Mouse (Mus musculus): ENCODE measurements around the gene Wdr89. TPM values are rescaled to one million over a fixed set of nuclear protein-coding genes. Genes with fewer than 3 reads are reported as not detected.
A peak's percentile ranks its signal among the peaks of the same experiment; 100 is the strongest.

The Wdr89 gene
- polyA plus RNA-seq, 1 experiment from 2014 or later: 9.6 TPM

DNA sequence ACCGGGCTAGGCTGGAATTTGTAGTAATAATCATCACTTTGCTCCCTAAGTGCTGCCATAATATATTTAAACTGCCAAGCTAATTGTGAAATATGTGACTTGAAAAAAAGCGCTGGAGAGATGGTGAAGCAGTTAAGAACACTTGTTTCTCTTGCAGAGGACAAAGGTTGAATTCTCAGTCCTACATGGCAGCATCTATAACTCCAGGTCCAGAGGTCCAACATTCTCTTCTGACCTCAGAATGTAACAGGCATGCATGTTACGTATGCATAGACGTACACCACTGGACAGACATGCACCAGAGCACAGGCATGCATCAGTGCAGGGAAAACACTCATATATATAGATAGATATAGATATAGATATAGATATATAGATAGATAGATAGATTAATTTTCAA is 9.1 kb upstream of the Wdr89 start:
- H3K9ac ChIP-seq (ENCODE audit: low read depth, low read length): no peak overlapping the region
- WGBS (ENCODE audit: insufficient replicate concordance): 89% methylated on average over 4 of the region's 4 CpGs
- no peak overlapping the region for H3K4me3 ChIP-seq (ENCODE audit: low read depth, low read length)
- no peaks in the 10 kb centered on the region for H3K4me1 ChIP-seq (ENCODE audit: control insufficient read depth, insufficient read depth, low read length)
- H3K4me2 ChIP-seq: no peak overlapping the region
- H3K9me3 ChIP-seq (replicated peaks; ENCODE audit: control insufficient read depth, low read length): no peaks in the 10 kb centered on the region
- H3K36me3 ChIP-seq (ENCODE audit: control insufficient read depth, insufficient read depth, low read length): no peaks in the 10 kb centered on the region
- no peaks in the 10 kb centered on the region for H3K27me3 ChIP-seq (ENCODE audit: control insufficient read depth, insufficient read depth, low read length)
- no peak for ATAC-seq (replicated peaks; ENCODE audit: insufficient number of reproducible peaks, low FRiP score, low TSS enrichment)
- H3K27ac ChIP-seq (ENCODE audit: low read depth, low read length): no peak overlapping the region

DNA sequence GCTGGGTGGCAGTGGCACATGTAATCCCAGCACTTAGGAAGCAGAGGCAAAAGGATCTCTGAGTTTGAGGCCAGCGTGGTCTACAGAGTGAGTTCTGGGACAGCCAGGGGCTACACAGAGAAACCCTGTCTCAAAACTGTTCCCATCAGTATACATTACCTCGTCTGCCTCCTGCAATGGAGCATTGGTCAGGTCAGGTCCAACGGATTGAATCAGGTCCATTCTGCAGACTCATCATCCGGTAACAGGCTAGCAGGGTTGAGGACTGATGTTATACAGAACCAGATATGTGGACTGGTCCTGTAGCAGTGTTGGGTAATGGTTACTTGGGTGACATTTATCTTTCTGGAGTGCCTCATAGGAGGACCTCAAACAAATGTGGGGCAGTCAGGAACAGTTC is 3.3 kb upstream of the Wdr89 start:
- H3K9ac ChIP-seq (ENCODE audit: low read depth, low read length): no peak overlapping the region
- no peak overlapping the region for H3K4me3 ChIP-seq (ENCODE audit: low read depth, low read length)
- WGBS (ENCODE audit: insufficient replicate concordance): 89% methylated on average over 4 of the region's 4 CpGs
- H3K36me3 ChIP-seq (ENCODE audit: control insufficient read depth, insufficient read depth, low read length): no peaks in the 10 kb centered on the region
- no peaks in the 10 kb centered on the region for H3K27me3 ChIP-seq (ENCODE audit: control insufficient read depth, insufficient read depth, low read length)
- H3K9me3 ChIP-seq (replicated peaks; ENCODE audit: control insufficient read depth, low read length): no peaks in the 10 kb centered on the region
- H3K4me1 ChIP-seq (ENCODE audit: control insufficient read depth, insufficient read depth, low read length): peaks cover 9% of the 10 kb centered on the region
- no peak for ATAC-seq (replicated peaks; ENCODE audit: insufficient number of reproducible peaks, low FRiP score, low TSS enrichment)
- no peak overlapping the region for H3K27ac ChIP-seq (ENCODE audit: low read depth, low read length)
- H3K4me2 ChIP-seq: no peak overlapping the region

DNA sequence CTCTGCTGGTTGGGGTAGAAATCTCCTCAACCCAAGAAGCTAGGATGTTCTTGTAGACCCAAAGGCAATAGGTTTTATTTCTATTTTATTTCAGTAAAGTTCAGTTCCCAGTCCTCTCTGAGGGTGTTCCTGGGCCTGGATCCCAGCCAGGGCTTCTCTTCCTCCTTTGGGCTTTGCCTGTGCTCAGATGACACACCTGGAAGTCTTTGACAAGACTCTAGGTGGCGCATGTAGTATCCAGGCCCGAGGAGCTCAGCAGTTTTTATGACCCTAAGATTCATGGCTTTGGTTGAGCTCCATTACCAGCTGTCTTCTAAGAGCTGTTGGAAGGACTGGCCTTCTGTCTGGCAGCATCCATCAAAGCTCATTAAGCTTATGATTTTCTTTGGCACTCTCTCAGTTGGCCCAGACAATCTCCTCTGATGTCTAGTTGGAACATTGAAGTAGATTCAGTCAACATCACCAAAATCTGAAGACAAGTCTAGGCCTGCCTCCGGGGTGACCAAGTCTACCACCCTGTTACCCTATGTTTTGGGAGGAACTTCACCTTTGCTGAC is 2.5 kb upstream of the Wdr89 start:
- 86% methylated on average over 3 of the region's 3 CpGs for WGBS (ENCODE audit: insufficient replicate concordance)
- H3K36me3 ChIP-seq (ENCODE audit: control insufficient read depth, insufficient read depth, low read length): no peaks in the 10 kb centered on the region
- no peak for ATAC-seq (replicated peaks; ENCODE audit: insufficient number of reproducible peaks, low FRiP score, low TSS enrichment)

DNA sequence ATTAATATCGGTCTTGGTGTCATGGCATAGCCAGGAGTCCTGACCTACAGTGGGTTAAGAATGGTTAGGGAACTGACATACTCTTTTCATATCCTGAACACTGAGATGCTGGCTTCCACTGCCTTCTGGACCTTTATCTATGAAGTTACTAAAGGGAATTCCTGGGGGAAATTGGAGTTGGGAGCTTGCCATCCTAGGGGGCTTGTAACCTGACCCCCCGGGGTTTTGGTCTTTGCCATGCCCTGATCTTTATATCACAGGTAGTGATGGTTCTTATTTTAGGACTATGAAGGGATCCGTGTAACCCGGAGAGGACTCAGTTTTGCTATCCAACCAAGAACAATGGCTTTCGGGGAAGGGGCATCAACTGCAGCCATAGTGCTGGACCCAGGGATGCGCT is 1.3 kb upstream of the Wdr89 start:
- Histone ChIP-seq H3K9ac (ENCODE audit: low read depth, low read length) (peak overlapping the region; percentile 79), H3K9me3 (replicated peaks; ENCODE audit: control insufficient read depth, low read length) (no peaks in the 10 kb centered on the region), H3K27ac (ENCODE audit: low read depth, low read length) (no peak overlapping the region), H3K27me3 (ENCODE audit: control insufficient read depth, insufficient read depth, low read length) (no peaks in the 10 kb centered on the region), H3K4me1 (ENCODE audit: control insufficient read depth, insufficient read depth, low read length) (peaks cover 9% of the 10 kb centered on the region), H3K36me3 (ENCODE audit: control insufficient read depth, insufficient read depth, low read length) (no peaks in the 10 kb centered on the region), H3K4me2 (peak overlapping the region; percentile 88), H3K4me3 (ENCODE audit: low read depth, low read length) (peak overlapping the region; percentile 76)
- no peak for ATAC-seq (replicated peaks; ENCODE audit: insufficient number of reproducible peaks, low FRiP score, low TSS enrichment)
- WGBS (ENCODE audit: insufficient replicate concordance): 85% methylated on average over 6 of the region's 6 CpGs

More for the DNA sequence above, 2.5 kb upstream of the Wdr89 start:
- no peak overlapping the region for H3K27ac ChIP-seq (ENCODE audit: low read depth, low read length)
- H3K9me3 ChIP-seq (replicated peaks; ENCODE audit: control insufficient read depth, low read length): no peaks in the 10 kb centered on the region
- peaks cover 9% of the 10 kb centered on the region for H3K4me1 ChIP-seq (ENCODE audit: control insufficient read depth, insufficient read depth, low read length)
- H3K4me2 ChIP-seq: no peak overlapping the region
- H3K9ac ChIP-seq (ENCODE audit: low read depth, low read length): no peak overlapping the region
- H3K27me3 ChIP-seq (ENCODE audit: control insufficient read depth, insufficient read depth, low read length): no peaks in the 10 kb centered on the region
- no peak overlapping the region for H3K4me3 ChIP-seq (ENCODE audit: low read depth, low read length)

DNA sequence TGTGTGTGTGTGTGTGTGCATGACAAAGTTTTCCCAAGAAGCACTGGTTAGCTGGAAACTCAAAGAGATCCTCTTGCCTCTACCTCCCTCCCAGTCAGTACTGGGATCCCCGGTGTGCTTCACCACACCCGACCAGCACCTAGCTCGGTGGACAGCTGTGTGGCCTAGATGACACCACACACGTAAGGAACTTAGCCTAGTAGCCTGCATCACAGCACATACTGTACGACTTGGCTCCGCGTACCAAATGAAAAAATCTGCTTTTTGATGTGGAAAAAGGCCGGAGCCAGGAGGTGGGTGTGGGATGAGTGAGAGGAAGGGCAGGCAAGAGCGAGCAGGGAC is 450 bp downstream of the Wdr89 start:
- Histone ChIP-seq H3K9me3 (replicated peaks; ENCODE audit: control insufficient read depth, low read length) (no peaks in the 10 kb centered on the region), H3K36me3 (ENCODE audit: control insufficient read depth, insufficient read depth, low read length) (no peaks in the 10 kb centered on the region), H3K4me1 (ENCODE audit: control insufficient read depth, insufficient read depth, low read length) (peaks cover 9% of the 10 kb centered on the region), H3K4me2 (peak overlapping the region; percentile 84), H3K9ac (ENCODE audit: low read depth, low read length) (peak overlapping the region; percentile 87), H3K27me3 (ENCODE audit: control insufficient read depth, insufficient read depth, low read length) (no peaks in the 10 kb centered on the region), H3K4me3 (ENCODE audit: low read depth, low read length) (peak overlapping the region; percentile 76), H3K27ac (ENCODE audit: low read depth, low read length) (peak overlapping the region; percentile 89)
- 3% methylated on average over 9 of the region's 9 CpGs for WGBS (ENCODE audit: insufficient replicate concordance)
- ATAC-seq (replicated peaks; ENCODE audit: insufficient number of reproducible peaks, low FRiP score, low TSS enrichment): peak; percentile 13; the same call in 1 of the 2 replicates

DNA sequence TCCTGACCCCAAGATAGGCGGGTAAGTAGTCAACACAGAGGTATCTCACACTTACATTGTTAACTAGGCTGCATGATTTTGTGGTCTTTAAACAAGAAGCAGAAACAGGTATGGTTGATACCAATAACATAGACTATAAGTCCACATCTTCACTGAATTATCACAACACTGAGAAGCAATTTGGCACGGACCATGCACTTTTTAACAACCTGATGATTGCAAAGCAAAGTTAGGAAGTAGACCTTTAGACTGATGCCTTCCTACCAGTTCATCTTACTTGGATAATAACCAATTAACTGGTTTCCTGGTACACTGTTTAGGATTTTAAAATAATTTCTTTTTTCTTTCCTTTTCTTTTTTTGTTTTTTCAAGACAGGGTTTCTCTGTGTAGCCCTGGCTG is 1.1 kb downstream of the Wdr89 start:
- peak overlapping the region; percentile 84; the same call in 1 of the 2 replicates for H3K4me2 ChIP-seq
- H3K4me1 ChIP-seq (ENCODE audit: control insufficient read depth, insufficient read depth, low read length): peaks cover 9% of the 10 kb centered on the region
- H3K36me3 ChIP-seq (ENCODE audit: control insufficient read depth, insufficient read depth, low read length): no peaks in the 10 kb centered on the region
- no peak overlapping the region for H3K4me3 ChIP-seq (ENCODE audit: low read depth, low read length)
- no peaks in the 10 kb centered on the region for H3K27me3 ChIP-seq (ENCODE audit: control insufficient read depth, insufficient read depth, low read length)
- no peak overlapping the region for H3K27ac ChIP-seq (ENCODE audit: low read depth, low read length)
- 87% methylated on average over 2 of the region's 2 CpGs for WGBS (ENCODE audit: insufficient replicate concordance)
- ATAC-seq (replicated peaks; ENCODE audit: insufficient number of reproducible peaks, low FRiP score, low TSS enrichment): no peak
- no peaks in the 10 kb centered on the region for H3K9me3 ChIP-seq (replicated peaks; ENCODE audit: control insufficient read depth, low read length)
- no peak overlapping the region for H3K9ac ChIP-seq (ENCODE audit: low read depth, low read length)

DNA sequence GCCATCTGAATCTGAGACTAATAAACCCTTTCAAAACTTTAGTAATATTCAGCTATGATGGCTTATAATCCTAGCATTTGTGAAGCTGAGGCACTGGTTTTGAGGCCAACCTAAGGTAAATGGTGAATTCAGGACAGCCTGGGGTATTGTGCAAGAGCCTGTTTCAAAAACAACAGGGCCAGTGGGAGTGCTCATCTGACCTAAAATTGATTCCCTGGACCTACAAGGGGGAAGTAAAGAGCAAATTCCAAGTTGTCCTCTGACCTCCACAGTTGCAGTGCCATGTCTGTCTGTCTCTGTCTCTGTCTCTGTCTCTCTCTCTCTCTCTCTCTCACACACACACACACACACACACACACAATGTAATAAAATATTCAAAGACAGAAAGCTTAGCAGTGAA is 2.4 kb downstream of the Wdr89 start:
- Histone ChIP-seq H3K4me2 (no peak overlapping the region), H3K27me3 (ENCODE audit: control insufficient read depth, insufficient read depth, low read length) (no peaks in the 10 kb centered on the region), H3K36me3 (ENCODE audit: control insufficient read depth, insufficient read depth, low read length) (no peaks in the 10 kb centered on the region), H3K9ac (ENCODE audit: low read depth, low read length) (no peak overlapping the region), H3K4me3 (ENCODE audit: low read depth, low read length) (no peak overlapping the region), H3K27ac (ENCODE audit: low read depth, low read length) (no peak overlapping the region), H3K9me3 (replicated peaks; ENCODE audit: control insufficient read depth, low read length) (no peaks in the 10 kb centered on the region), H3K4me1 (ENCODE audit: control insufficient read depth, insufficient read depth, low read length) (peaks cover 9% of the 10 kb centered on the region)
- ATAC-seq (replicated peaks; ENCODE audit: insufficient number of reproducible peaks, low FRiP score, low TSS enrichment): no peak

DNA sequence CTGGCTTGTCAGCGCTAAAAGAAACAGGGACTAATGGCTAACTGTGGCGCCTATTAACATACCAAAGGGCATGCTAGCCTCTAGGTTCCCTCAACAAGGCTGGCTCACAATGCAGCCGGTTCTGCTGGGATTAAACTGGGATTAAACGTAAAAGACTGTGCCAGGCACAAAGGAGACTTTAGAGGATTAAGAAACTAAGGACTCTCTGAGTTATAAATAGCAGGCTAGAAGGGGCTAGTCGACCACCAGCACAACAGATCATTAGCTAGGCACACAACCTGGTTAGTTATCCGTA is 4.9 kb downstream of the Wdr89 start:
- 37% methylated on average over 6 of the region's 6 CpGs for WGBS (ENCODE audit: insufficient replicate concordance)
- Histone ChIP-seq H3K27me3 (ENCODE audit: control insufficient read depth, insufficient read depth, low read length) (no peaks in the 10 kb centered on the region), H3K9me3 (replicated peaks; ENCODE audit: control insufficient read depth, low read length) (no peaks in the 10 kb centered on the region)

DNA sequence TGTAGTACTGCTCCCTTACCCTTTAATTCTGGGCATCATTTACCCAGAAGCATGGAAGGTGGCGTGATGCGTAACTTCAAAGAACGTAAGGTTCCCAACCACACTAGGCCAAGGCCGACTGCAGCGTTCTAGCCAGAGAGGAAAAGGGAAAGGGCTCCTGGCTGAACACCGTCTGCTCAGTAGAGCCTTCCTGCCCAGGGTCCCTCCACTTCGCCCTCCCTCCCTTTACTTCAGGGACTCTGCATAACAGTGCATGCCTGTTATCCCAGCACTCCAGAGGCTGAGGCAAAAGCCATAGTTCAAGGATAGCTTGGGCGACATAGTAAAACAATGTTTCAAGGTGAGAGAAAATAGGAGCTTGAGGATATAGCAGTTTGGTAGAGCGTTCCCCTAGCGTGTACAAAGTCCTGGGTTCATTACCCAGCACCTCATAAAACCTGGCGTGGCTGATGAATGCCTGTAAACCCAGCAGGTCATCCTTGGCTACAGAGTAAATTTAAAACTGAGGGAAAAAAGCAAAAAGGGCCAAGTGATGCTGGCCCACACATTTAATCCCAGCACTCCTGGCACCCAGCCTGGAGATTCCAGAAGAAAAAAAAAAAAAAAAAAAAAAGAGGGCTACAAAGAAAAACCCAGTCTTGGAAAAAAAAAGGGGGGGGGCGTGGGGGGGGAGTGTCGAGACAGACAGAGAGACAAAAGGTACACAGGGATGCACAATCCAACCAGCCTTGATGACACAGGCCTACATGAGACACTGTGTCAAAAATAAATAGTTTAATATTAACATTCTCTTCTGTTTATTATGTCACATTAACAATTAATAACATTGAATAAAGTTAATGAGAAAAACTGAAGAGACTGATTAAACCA is 5.5 kb downstream of the Wdr89 start:
- no peaks in the 10 kb centered on the region for H3K27me3 ChIP-seq (ENCODE audit: control insufficient read depth, insufficient read depth, low read length)
- WGBS (ENCODE audit: insufficient replicate concordance): 70% methylated on average over 13 of the region's 13 CpGs
- H3K36me3 ChIP-seq (ENCODE audit: control insufficient read depth, insufficient read depth, low read length): no peaks in the 10 kb centered on the region
- H3K4me1 ChIP-seq (ENCODE audit: control insufficient read depth, insufficient read depth, low read length): no peaks in the 10 kb centered on the region
- no peak for ATAC-seq (replicated peaks; ENCODE audit: insufficient number of reproducible peaks, low FRiP score, low TSS enrichment)
- H3K27ac ChIP-seq (ENCODE audit: low read depth, low read length): no peak overlapping the region
- no peaks in the 10 kb centered on the region for H3K9me3 ChIP-seq (replicated peaks; ENCODE audit: control insufficient read depth, low read length)
- no peak overlapping the region for H3K4me2 ChIP-seq
- H3K9ac ChIP-seq (ENCODE audit: low read depth, low read length): no peak overlapping the region
- no peak overlapping the region for H3K4me3 ChIP-seq (ENCODE audit: low read depth, low read length)

More for the DNA sequence above, 4.9 kb downstream of the Wdr89 start:
- no peak for ATAC-seq (replicated peaks; ENCODE audit: insufficient number of reproducible peaks, low FRiP score, low TSS enrichment)
- H3K4me3 ChIP-seq (ENCODE audit: low read depth, low read length): no peak overlapping the region
- no peaks in the 10 kb centered on the region for H3K4me1 ChIP-seq (ENCODE audit: control insufficient read depth, insufficient read depth, low read length)
- H3K36me3 ChIP-seq (ENCODE audit: control insufficient read depth, insufficient read depth, low read length): no peaks in the 10 kb centered on the region
- no peak overlapping the region for H3K9ac ChIP-seq (ENCODE audit: low read depth, low read length)
- no peak overlapping the region for H3K4me2 ChIP-seq
- no peak overlapping the region for H3K27ac ChIP-seq (ENCODE audit: low read depth, low read length)
